Comparison of ENCODE assay signal across 24 mouse cellular contexts in genomic region chr4:101009092-101009491, GRCm38 (mm10). TPM values are rescaled to one million over a fixed set of nuclear protein-coding genes. Genes with fewer than 3 reads are reported as not detected.
"Had no signal": no experiment of that assay in that cellular context is flagged by ENCODE, and none has a peak within 500 bp of the region (broad histone marks: within the 10 kb centered on the region; RNA-seq: fewer than 3 reads in every experiment).

No protein-coding gene starts in this region.

- H3K9me3 ChIP-seq: neural tube, embryonic 15.5 days; stomach, embryonic 15.5 days had no signal

- H3K4me3 ChIP-seq: neural tube, embryonic 15.5 days; stomach, embryonic 15.5 days had no signal

- H3K9ac ChIP-seq: neural tube, embryonic 15.5 days; stomach, embryonic 15.5 days had no signal

- H3K4me1 ChIP-seq: neural tube, embryonic 15.5 days; stomach, embryonic 15.5 days had no signal

- H3K36me3 ChIP-seq: neural tube, embryonic 15.5 days; stomach, embryonic 15.5 days had no signal

- H3K27ac ChIP-seq: neural tube, embryonic 15.5 days; stomach, embryonic 15.5 days; stomach, postnatal 0 days had no signal

- DNase-seq: retina, postnatal 1 day; right cerebral cortex, adult 18-20 months; right cerebral cortex, postnatal 14 days; right cerebral cortex, postnatal 25 days; right cerebral cortex, postnatal 4 days; spleen, adult 18-20 months; thymus, adult 18-20 months; thymus, adult 2 months; thymus, postnatal 14 days; thymus, postnatal 25 days; thymus, postnatal 36 days; thymus, postnatal 4 days had no signal

- H3K27me3 ChIP-seq: neural tube, embryonic 15.5 days; stomach, embryonic 15.5 days had no signal

- H3K4me2 ChIP-seq: neural tube, embryonic 15.5 days; stomach, embryonic 15.5 days had no signal

RNA-seq across cellular contexts. Expression of gene Gm10577, which starts 11.4 kb away (rescaled TPM):
- total RNA-seq: neutrophil, adult 5-6 weeks had no signal
- polyA plus RNA-seq: neural tube, embryonic 14.5 days; neural tube, embryonic 15.5 days; small intestine, adult 2 months; spleen, adult 2 months; stomach, embryonic 14.5 days; stomach, embryonic 15.5 days; stomach, embryonic 16.5 days; stomach, postnatal 0 days; testis, adult 2 months; thymus, adult 2 months; thymus, postnatal 0 days; urinary bladder, adult 2 months had no signal
